Mouse (Mus musculus) liver, postnatal 0 days (tissue): ENCODE results near the gene Ess2.

Source experiments
- CTCF ChIP-seq: sonication (generic); IDR thresholded peaks from 2 replicates; pipeline ENCODE4 v1.5.1; 2016; ENCODE audit warnings: antibody characterized with exemption, low read depth
- EP300 ChIP-seq: IDR thresholded peaks from 2 replicates; pipeline ENCODE4 v1.6.1; 2016; ENCODE audit warnings: antibody characterized with exemption, low read depth, mild to moderate bottlenecking

GRCm38 (mm10) chr16:17929211-17929610 lies 18.1 kb upstream of the Ess2 start:
- no peak for TF ChIP-seq CTCF
- no peak for TF ChIP-seq EP300
